In genomic region chr4:114721386-114721785, GRCm38 (mm10) we compare ENCODE assay signal across 25 mouse cellular contexts.
DNase-seq lines count a peak whose midpoint lies in the region; ATAC-seq and TF ChIP-seq lines count a peak whose summit lies in the region.
"Had no signal": no experiment of that assay in that cellular context is flagged by ENCODE, and none has a peak within 500 bp of the region (broad histone marks: within the 10 kb centered on the region; RNA-seq: fewer than 3 reads in every experiment).

No protein-coding gene starts in this region.

- peaks cover 25% of the 10 kb centered on the region for H3K4me1 ChIP-seq in embryonic facial prominence, embryonic 10.5 days
- peaks cover 18% of the 10 kb centered on the region for H3K4me1 ChIP-seq in limb, embryonic 14.5 days (ENCODE audit: control insufficient read depth, insufficient read depth, low read length)
- H3K4me1 ChIP-seq: forebrain, embryonic 12.5 days; hindbrain, embryonic 13.5 days; lung, embryonic 15.5 days; midbrain, embryonic 13.5 days; neural tube, embryonic 15.5 days had no signal

- no peak for ATAC-seq in limb, embryonic 14.5 days (ENCODE audit: low FRiP score, low read depth)
- ATAC-seq: intestine, embryonic 16.5 days; midbrain, embryonic 13.5 days had no signal

- H3K36me3 ChIP-seq in embryonic facial prominence, embryonic 10.5 days (replicated peaks), result no peaks in the 10 kb centered on the region
- H3K36me3 ChIP-seq in limb, embryonic 14.5 days (ENCODE audit: control insufficient read depth, insufficient read depth, low read length), result no peaks in the 10 kb centered on the region
- H3K36me3 ChIP-seq: embryonic facial prominence, embryonic 15.5 days; forebrain, embryonic 12.5 days; hindbrain, embryonic 13.5 days; lung, embryonic 15.5 days; midbrain, embryonic 13.5 days; neural tube, embryonic 15.5 days had no signal

- no peak for TF ChIP-seq POLR2A in limb, embryonic 14.5 days (IDR thresholded peaks at IDR 0.05; ENCODE audit: borderline replicate concordance, extremely low read depth, insufficient read depth, insufficient read length)

- no peak overlapping the region for H3K27ac ChIP-seq in embryonic facial prominence, embryonic 10.5 days (replicated peaks)
- no peak overlapping the region for H3K27ac ChIP-seq in limb, embryonic 14.5 days (replicated peaks; ENCODE audit: low read depth, low read length)
- H3K27ac ChIP-seq: forebrain, embryonic 12.5 days; hindbrain, embryonic 13.5 days; lung, embryonic 15.5 days; midbrain, embryonic 13.5 days; neural tube, embryonic 15.5 days had no signal

- DNase-seq in 3T3-L1 (ENCODE audit: low read depth, low spot score), result peak; percentile 4
- DNase-seq in NIH3T3 (ENCODE audit: low read depth), result peak; percentile 15
- DNase-seq in embryonic facial prominence, embryonic 10.5 days (ENCODE audit: low spot score), result peak; percentile 22
- peak; percentile 19 for DNase-seq in limb, embryonic 14.5 days (ENCODE audit: low spot score)
- no peak for DNase-seq in thymus, postnatal 14 days
- DNase-seq in cerebellum, adult 11-12 months, result no peak
- DNase-seq: adrenal gland, adult 8-10 months; cerebellum, adult 9-11 months; gastrocnemius, postnatal 25 days; heart, adult 11 months; heart, postnatal 4 days; kidney, adult 8-10 months; kidney, postnatal 36 days; left cerebral cortex, postnatal 4 days; retina, postnatal 1 day; right cerebral cortex, postnatal 14 days had no signal

- H3K9ac ChIP-seq in limb, embryonic 14.5 days (ENCODE audit: low read depth, low read length, severe bottlenecking), result no peak overlapping the region
- H3K9ac ChIP-seq: embryonic facial prominence, embryonic 15.5 days; forebrain, embryonic 12.5 days; hindbrain, embryonic 13.5 days; lung, embryonic 15.5 days; midbrain, embryonic 13.5 days; neural tube, embryonic 15.5 days had no signal

- H3K4me3 ChIP-seq in embryonic facial prominence, embryonic 10.5 days, result no peak overlapping the region
- H3K4me3 ChIP-seq in limb, embryonic 14.5 days (replicated peaks; ENCODE audit: low read length), result no peak overlapping the region
- H3K4me3 ChIP-seq: embryonic facial prominence, embryonic 15.5 days; forebrain, embryonic 12.5 days; hindbrain, embryonic 13.5 days; lung, embryonic 15.5 days; midbrain, embryonic 13.5 days; neural tube, embryonic 15.5 days had no signal

- no peak overlapping the region for H3K4me2 ChIP-seq in limb, embryonic 14.5 days (replicated peaks; ENCODE audit: low read depth, low read length, severe bottlenecking)
- H3K4me2 ChIP-seq: embryonic facial prominence, embryonic 15.5 days; forebrain, embryonic 12.5 days; heart, embryonic 11.5 days; hindbrain, embryonic 13.5 days; liver, embryonic 11.5 days; lung, embryonic 15.5 days; midbrain, embryonic 13.5 days; neural tube, embryonic 15.5 days had no signal

- peaks cover 66% of the 10 kb centered on the region for H3K27me3 ChIP-seq in embryonic facial prominence, embryonic 10.5 days (replicated peaks; ENCODE audit: low read depth, poor library complexity, severe bottlenecking)
- 0 out of 2 replicates have a peak, but pooled peaks cover 7% of the 10 kb centered on the region for H3K27me3 ChIP-seq in limb, embryonic 14.5 days (ENCODE audit: control insufficient read depth, insufficient read depth, low read length)
- H3K27me3 ChIP-seq: lung, embryonic 15.5 days; neural tube, embryonic 15.5 days had no signal

- peaks cover 6% of the 10 kb centered on the region for H3K9me3 ChIP-seq in embryonic facial prominence, embryonic 10.5 days
- peaks cover 5% of the 10 kb centered on the region; the same call in 1 of the 2 replicates for H3K9me3 ChIP-seq in limb, embryonic 14.5 days (ENCODE audit: control insufficient read depth, low read length)
- H3K9me3 ChIP-seq: forebrain, embryonic 12.5 days; lung, embryonic 15.5 days; midbrain, embryonic 13.5 days had no signal

- 56% methylated on average over 2 of the region's 2 CpGs for WGBS in embryonic facial prominence, embryonic 10.5 days
- WGBS in limb, embryonic 14.5 days, result 59% methylated on average over 2 of the region's 2 CpGs

Comparison
In these comparisons a context has a peak if more than half of its experiments do, and no peak if none do; other contexts are left out.
1. DNase-seq: peak in 3T3-L1 (single experiment), NIH3T3 (single experiment), embryonic facial prominence, embryonic 10.5 days (single experiment) and limb, embryonic 14.5 days (single experiment); none in thymus, postnatal 14 days (single experiment) and cerebellum, adult 11-12 months (single experiment).